Mouse (Mus musculus) kidney, adult 2 months (tissue): ENCODE results near the gene Mt4. TPM values are rescaled to one million over a fixed set of nuclear protein-coding genes. Genes with fewer than 3 reads are reported as not detected.
A peak's percentile ranks its signal among the peaks of the same experiment; 100 is the strongest.
"Not testable (repeated sequence)": the region's sequence is repeated elsewhere in the genome, so short reads cannot be mapped to it uniquely, and the experiment has no call there.

ENCODE experiments used
- DNase-seq: peaks from one replicate; pipeline ENCODE4 v3.0.0; 2021
- H3K27ac ChIP-seq: fragments of 200-500 bp; 2 replicates; pipeline ENCODE4 v1.5.1; 2012; ENCODE audit warnings: low read depth, low read length, control low read depth, inconsistent platforms; ENCODE audit not compliant: insufficient read depth
- H3K27me3 ChIP-seq: fragments of 200-500 bp; replicated peaks from 2 replicates; pipeline ENCODE4 v1.6.1; 2012; ENCODE audit warnings: mild to moderate bottlenecking, moderate library complexity, low read length, inconsistent platforms; ENCODE audit not compliant: control insufficient read depth, insufficient read depth
- H3K36me3 ChIP-seq: fragments of 200-500 bp; 2 replicates; pipeline ENCODE4 v1.6.1; 2012; ENCODE audit warnings: mild to moderate bottlenecking, moderate library complexity, low read length, inconsistent platforms; ENCODE audit not compliant: control insufficient read depth, insufficient read depth
- H3K4me1 ChIP-seq: fragments of 200-500 bp; 2 replicates; pipeline ENCODE4 v1.6.1; 2011; ENCODE audit warnings: low read length; ENCODE audit not compliant: control insufficient read depth, insufficient read depth
- H3K4me3 ChIP-seq: fragments of 200-500 bp; 2 replicates; pipeline ENCODE4 v1.5.1; 2011; ENCODE audit warnings: mild to moderate bottlenecking, low read depth, low read length, control low read depth; ENCODE audit not compliant: insufficient read depth
- CTCF ChIP-seq: fragments of 200-500 bp; conservative IDR thresholded peaks from 2 replicates; pipeline ENCODE4 v1.5.1; 2011; ENCODE audit warnings: low read depth, mild to moderate bottlenecking, control low read depth, low read length, moderate library complexity, mixed read lengths; ENCODE audit not compliant: insufficient read depth, insufficient read length
- POLR2A ChIP-seq: fragments of 200-500 bp; IDR thresholded peaks from one replicate; pipeline ENCODE4 v1.6.1; 2011; ENCODE audit warnings: low read depth, low read length, control low read depth
- WGBS: fragments of 180-500 bp; shearing (Covaris S2); methylation state at CpG from one replicate; pipeline ENCODE4 v1.1.7; 2018; 5-methylcytosine and 5-hydroxymethylcytosine counted together
- polyA plus RNA-seq: library from polyadenylated mRNA; depleted of rRNA; stranded (reverse); fragments of >200 nt; gene quantifications from 2 replicates; pipeline ENCODE4 v1.2.3, GENCODE M21; 2012

Gene Mt4
- polyA plus RNA-seq, 1 experiment: not detected

GRCm38 (mm10) chr8:94154537-94154936 is 17.5 kb downstream of the Mt4 start:
- Histone ChIP-seq H3K4me1 (no peaks in the 10 kb centered on the region), H3K27me3 (no peaks in the 10 kb centered on the region), H3K4me3 (no peak overlapping the region), H3K36me3 (no peaks in the 10 kb centered on the region), H3K27ac (no peak overlapping the region)
- TF ChIP-seq CTCF: no peak
- DNase-seq: no peak
- 62% methylated on average over 6 of the region's 6 CpGs for WGBS

- Histone ChIP-seq H3K27me3 (no peaks in the 10 kb centered on the region), H3K4me1 (no peaks in the 10 kb centered on the region), H3K27ac (0 out of 2 replicates have a peak overlapping the region, but pooled peaks have one; percentile 27), H3K4me3 (no peak overlapping the region), H3K36me3 (no peaks in the 10 kb centered on the region)
- TF ChIP-seq CTCF (no peak), POLR2A (no peak)
- 51% methylated on average over 4 of the region's 4 CpGs for WGBS
- peak; percentile 53 for DNase-seq
Observed at GRCm38 (mm10) chr8:94156092-94156491, 19.1 kb downstream of the Mt4 start.

GRCm38 (mm10) chr8:94165772-94166171 is 28.8 kb downstream of the Mt4 start:
- H3K4me1 ChIP-seq, H3K4me3 ChIP-seq, H3K27ac ChIP-seq, DNase-seq, H3K27me3 ChIP-seq, H3K36me3 ChIP-seq: not testable (repeated sequence)
- 87% methylated on average over 8 of the region's 8 CpGs for WGBS

- peak; percentile 90 for DNase-seq
- Histone ChIP-seq H3K4me1 (no peaks in the 10 kb centered on the region), H3K27me3 (no peaks in the 10 kb centered on the region), H3K4me3 (no peak overlapping the region), H3K27ac (no peak overlapping the region), H3K36me3 (no peaks in the 10 kb centered on the region)
- TF ChIP-seq CTCF (peak; percentile 96), POLR2A (no peak)
- 2% methylated on average over 6 of the region's 6 CpGs for WGBS
Observed at GRCm38 (mm10) chr8:94167244-94167643, 30.2 kb downstream of the Mt4 start.

GRCm38 (mm10) chr8:94169547-94169946 is 32.5 kb downstream of the Mt4 start:
- no peak for DNase-seq
- H3K4me3 ChIP-seq: no peak overlapping the region
- 87% methylated on average over 5 of the region's 5 CpGs for WGBS
- H3K27me3 ChIP-seq: no peaks in the 10 kb centered on the region
- TF ChIP-seq POLR2A (no peak), CTCF (no peak)
- no peaks in the 10 kb centered on the region for H3K4me1 ChIP-seq
- H3K27ac ChIP-seq: no peak overlapping the region
- H3K36me3 ChIP-seq: no peaks in the 10 kb centered on the region

- DNase-seq: peak; percentile 62
Observed at GRCm38 (mm10) chr8:94171321-94171755, 34.3 kb downstream of the Mt4 start.

GRCm38 (mm10) chr8:94172075-94172808 is 35.2 kb downstream of the Mt4 start, which contains the start of gene Mt2:
Mt2 (plus strand) TSS chr8:94172664.
- Histone ChIP-seq H3K36me3 (no peaks in the 10 kb centered on the region), H3K27me3 (no peaks in the 10 kb centered on the region), H3K4me3 (peak within 1 kb of the TSS; percentile 39), H3K27ac (peak within 1 kb of the TSS; percentile 34), H3K4me1 (no peaks in the 10 kb centered on the region)
- under 1% methylated on average over 56 of the region's 56 CpGs for WGBS
- peak; percentile 43 for TF ChIP-seq POLR2A
- TF ChIP-seq CTCF: no peak
- DNase-seq: peak; percentile 71

More at GRCm38 (mm10) chr8:94171321-94171755, 34.3 kb downstream of the Mt4 start:
- Histone ChIP-seq H3K4me3 (0 out of 2 replicates have a peak overlapping the region, but pooled peaks have one; percentile 1), H3K36me3 (no peaks in the 10 kb centered on the region), H3K27me3 (no peaks in the 10 kb centered on the region), H3K27ac (no peak overlapping the region), H3K4me1 (no peaks in the 10 kb centered on the region)
- WGBS: 34% methylated on average over 10 of the region's 10 CpGs
- no peak for TF ChIP-seq POLR2A
- TF ChIP-seq CTCF: no peak
